Mouse (Mus musculus) lung, embryonic 14.5 days (tissue): Measurements from ENCODE around the gene Adh4. TPM values are rescaled to one million over a fixed set of nuclear protein-coding genes. Genes with fewer than 3 reads are reported as not detected.

Source experiments
- ATAC-seq: fragments of 200-750 bp; cut with Nextera tagmentation; 2 replicates; pipeline ENCODE4 v1.8.0; 2017; ENCODE audit warnings: mild to moderate bottlenecking, moderate TSS enrichment, moderate library complexity; ENCODE audit not compliant: insufficient read depth
- DNase-seq: peaks from one replicate; pipeline ENCODE4 v3.0.0-alpha.2; 2015
- H3K27ac ChIP-seq: fragments of 300-500 bp; sonication (generic); 2 replicates; pipeline ENCODE4 v1.5.1; 2014; ENCODE audit warnings: low read depth, mild to moderate bottlenecking, moderate library complexity
- H3K27me3 ChIP-seq: fragments of 300-500 bp; sonication (generic); 2 replicates; pipeline ENCODE4 v1.6.1; 2014; ENCODE audit warnings: low read length, control low read depth; ENCODE audit not compliant: insufficient read depth
- H3K36me3 ChIP-seq: fragments of 300-500 bp; sonication (generic); 2 replicates; pipeline ENCODE4 v1.6.1; 2014; ENCODE audit warnings: control low read depth; ENCODE audit not compliant: insufficient read depth
- H3K4me1 ChIP-seq: fragments of 300-500 bp; sonication (generic); 2 replicates; pipeline ENCODE4 v1.6.1; 2014; ENCODE audit warnings: antibody characterized with exemption, control low read depth; ENCODE audit not compliant: insufficient read depth
- H3K4me2 ChIP-seq: fragments of 300-500 bp; sonication (generic); 2 replicates; pipeline ENCODE4 v1.6.1; 2014; ENCODE audit warnings: mild to moderate bottlenecking
- H3K4me3 ChIP-seq: fragments of 300-500 bp; sonication (generic); 2 replicates; pipeline ENCODE4 v1.5.1; 2014; ENCODE audit warnings: low read depth, low read length
- H3K9ac ChIP-seq: fragments of 300-500 bp; sonication (generic); 2 replicates; pipeline ENCODE4 v1.6.1; 2014
- H3K9me3 ChIP-seq: fragments of 300-500 bp; sonication (generic); 2 replicates; pipeline ENCODE4 v1.6.1; 2016; ENCODE audit warnings: low read depth, low read length, control low read depth
- CTCF ChIP-seq: IDR thresholded peaks from 2 replicates; pipeline ENCODE4 v1.5.1; 2016; ENCODE audit warnings: antibody characterized with exemption, low read depth
- WGBS: fragments of 180-500 bp; shearing (Covaris S2); extraction: QIAGEN DNeasy Blood & Tissue Kit; methylation state at CpG from one replicate; pipeline ENCODE4 v1.1.7; 2014; 5-methylcytosine and 5-hydroxymethylcytosine counted together
- polyA plus RNA-seq: library from polyadenylated mRNA; unstranded; fragments of >200 nt; fragmentation: Nextera tagmentation; extraction: Ambion mirVana; gene quantifications from 2 replicates; pipeline ENCODE4 v1.2.1, GENCODE M21; 2014

Gene Adh4
- polyA plus RNA-seq, 1 experiment from 2014 or later: not detected

DNA sequence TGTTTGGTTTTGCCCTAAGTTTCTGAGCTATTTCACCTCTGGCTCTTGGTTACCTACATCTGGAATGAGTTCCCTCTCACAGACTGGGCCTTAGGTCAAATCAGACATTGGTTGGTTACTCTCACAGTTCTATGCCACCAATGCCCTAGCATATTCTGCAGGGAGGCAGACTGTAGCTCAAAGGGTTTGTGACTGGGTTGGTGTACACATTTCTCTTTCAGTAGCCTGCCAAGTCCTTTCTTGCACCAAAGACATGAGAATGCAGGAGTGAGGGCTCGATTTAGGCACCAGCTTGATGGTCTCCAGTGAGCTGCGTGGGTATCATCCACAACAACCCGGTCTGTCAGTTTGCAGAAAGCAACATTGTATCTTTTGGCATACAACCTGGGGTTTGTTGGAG lies 10.4 kb upstream of the Adh4 start:
- Histone ChIP-seq H3K9me3 (no peaks in the 10 kb centered on the region), H3K36me3 (no peaks in the 10 kb centered on the region), H3K4me2 (no peak overlapping the region), H3K27ac (peak overlapping the region; percentile 56; the same call in 1 of the 2 replicates), H3K27me3 (no peaks in the 10 kb centered on the region), H3K4me3 (no peak overlapping the region), H3K4me1 (no peaks in the 10 kb centered on the region), H3K9ac (no peak overlapping the region)
- DNase-seq (no peak), ATAC-seq (no peak)
- WGBS: 69% methylated on average over 3 of the region's 3 CpGs
- no peak for TF ChIP-seq CTCF

DNA sequence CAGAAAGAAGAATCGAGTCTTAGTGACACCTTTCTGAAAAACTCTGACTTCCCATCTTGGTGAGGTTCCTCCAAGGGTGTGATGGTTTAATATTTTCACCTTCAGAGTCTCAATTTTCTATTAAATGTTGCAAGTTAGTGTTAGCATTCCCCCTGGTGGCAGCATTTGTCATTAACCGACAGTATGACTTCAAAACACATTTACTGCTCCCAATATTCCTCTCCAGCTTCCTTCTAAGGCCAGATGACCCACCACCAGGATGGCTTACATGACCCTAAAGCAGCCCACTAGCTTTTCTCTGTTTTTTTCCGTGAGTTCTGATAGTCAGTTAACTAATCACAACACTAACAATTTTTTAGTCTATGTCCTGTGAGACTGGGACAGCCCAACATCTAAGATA lies 9.9 kb upstream of the Adh4 start:
- Histone ChIP-seq H3K27me3 (no peaks in the 10 kb centered on the region), H3K9ac (no peak overlapping the region), H3K4me2 (no peak overlapping the region), H3K4me1 (no peaks in the 10 kb centered on the region), H3K9me3 (no peaks in the 10 kb centered on the region), H3K27ac (no peak overlapping the region), H3K4me3 (no peak overlapping the region), H3K36me3 (no peaks in the 10 kb centered on the region)
- peak; percentile 91 for DNase-seq
- 0 out of 2 replicates have a peak, but pooled peaks have one; percentile 45 for ATAC-seq
- peak; percentile 79 for TF ChIP-seq CTCF
- WGBS: 28% methylated on average over 3 of the region's 3 CpGs

DNA sequence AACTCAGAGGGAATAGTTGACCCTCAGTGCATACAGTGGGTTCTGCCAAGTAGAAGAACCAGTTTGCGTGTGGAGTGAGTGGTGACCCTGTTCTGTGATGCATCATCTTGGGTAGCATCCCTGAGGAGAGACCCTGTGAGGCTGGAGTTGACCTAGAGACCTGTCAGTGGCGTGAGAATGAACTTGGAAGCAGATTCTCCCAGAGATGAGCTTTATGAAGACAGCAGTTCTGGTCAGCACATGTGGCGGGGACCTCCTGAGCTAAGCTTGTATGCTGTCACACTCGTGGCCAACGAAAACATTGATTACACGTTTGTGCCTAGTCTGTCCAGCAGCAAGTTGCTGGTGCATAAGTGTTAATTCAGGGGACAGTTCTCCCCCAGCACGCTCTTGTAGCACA lies 9.4 kb upstream of the Adh4 start:
- H3K4me2 ChIP-seq: no peak overlapping the region
- no peak for DNase-seq
- no peaks in the 10 kb centered on the region for H3K9me3 ChIP-seq
- no peak overlapping the region for H3K27ac ChIP-seq
- TF ChIP-seq CTCF: no peak
- H3K9ac ChIP-seq: no peak overlapping the region
- ATAC-seq: no peak
- H3K27me3 ChIP-seq: no peaks in the 10 kb centered on the region
- 77% methylated on average over 7 of the region's 7 CpGs for WGBS
- no peak overlapping the region for H3K4me3 ChIP-seq
- no peaks in the 10 kb centered on the region for H3K4me1 ChIP-seq
- no peaks in the 10 kb centered on the region for H3K36me3 ChIP-seq

DNA sequence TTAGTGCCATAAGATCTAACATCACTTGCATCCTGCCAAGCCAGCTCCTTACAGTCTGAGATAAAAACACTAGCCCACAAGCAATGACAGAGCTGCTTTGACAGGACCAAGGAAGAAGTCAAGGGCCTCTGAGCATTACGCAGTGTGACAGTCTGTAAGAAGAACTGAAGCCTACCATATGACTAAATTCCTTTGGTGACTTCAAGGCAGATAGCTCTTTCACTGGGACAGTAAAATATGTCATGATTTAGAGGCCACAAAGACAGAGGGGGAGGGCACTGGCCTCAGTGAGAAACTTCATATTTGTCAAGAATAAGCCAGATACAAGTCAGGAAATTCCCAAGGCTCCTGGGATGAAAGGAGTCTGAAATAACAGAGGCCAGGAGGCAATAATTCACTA lies 7.3 kb upstream of the Adh4 start:
- H3K27me3 ChIP-seq: no peaks in the 10 kb centered on the region
- H3K27ac ChIP-seq: no peak overlapping the region
- 63% methylated on average over 1 of the region's 1 CpGs for WGBS
- H3K9me3 ChIP-seq: no peaks in the 10 kb centered on the region
- no peak overlapping the region for H3K9ac ChIP-seq
- no peak overlapping the region for H3K4me2 ChIP-seq
- ATAC-seq (peak; percentile 56; the same call in 1 of the 2 replicates), DNase-seq (peak; percentile 27)
- H3K4me1 ChIP-seq: no peaks in the 10 kb centered on the region
- no peaks in the 10 kb centered on the region for H3K36me3 ChIP-seq
- no peak for TF ChIP-seq CTCF
- H3K4me3 ChIP-seq: no peak overlapping the region

DNA sequence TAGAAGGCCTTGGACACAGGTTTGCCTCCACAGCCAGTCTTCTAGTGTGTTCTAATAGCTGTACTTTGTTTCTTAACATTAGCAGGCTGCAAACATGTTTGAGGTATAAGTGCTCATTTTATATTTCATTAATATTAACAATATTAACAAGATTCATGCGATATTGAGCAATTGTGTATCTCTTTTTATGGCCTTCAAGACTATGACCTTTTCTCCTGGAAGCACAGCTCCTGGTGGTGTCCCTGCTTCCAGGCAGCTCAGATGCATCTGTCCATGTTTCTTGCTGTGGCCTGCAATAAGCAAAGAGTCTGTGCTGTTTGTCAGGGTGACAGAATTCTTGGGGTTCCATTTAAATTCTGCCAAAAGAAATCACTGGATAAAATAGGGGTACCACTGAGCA lies 5.7 kb upstream of the Adh4 start:
- 80% methylated on average over 1 of the region's 1 CpGs for WGBS
- Histone ChIP-seq H3K27me3 (no peaks in the 10 kb centered on the region), H3K27ac (no peak overlapping the region), H3K36me3 (no peaks in the 10 kb centered on the region), H3K9ac (no peak overlapping the region), H3K4me2 (no peak overlapping the region), H3K4me3 (no peak overlapping the region), H3K9me3 (no peaks in the 10 kb centered on the region), H3K4me1 (no peaks in the 10 kb centered on the region)
- DNase-seq: no peak
- ATAC-seq: no peak
- no peak for TF ChIP-seq CTCF

DNA sequence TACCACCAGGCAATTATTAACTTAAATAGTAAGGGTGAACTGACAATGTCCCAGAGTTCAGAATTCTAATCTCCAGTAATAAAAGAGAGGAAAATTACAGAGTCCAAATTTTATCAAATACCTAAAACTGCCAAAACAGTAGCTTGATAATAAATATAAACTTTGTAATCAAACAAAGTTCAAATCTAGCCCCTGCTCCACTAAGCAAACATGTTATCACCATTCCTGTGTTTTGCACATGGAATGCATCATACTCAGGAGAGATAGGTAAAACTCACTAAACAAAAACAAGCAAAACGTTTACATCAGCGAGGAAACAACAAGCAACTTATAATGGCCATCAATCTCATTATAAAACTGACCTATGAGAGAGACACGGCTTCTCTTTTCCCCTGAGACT lies 5.1 kb upstream of the Adh4 start:
- DNase-seq (no peak), ATAC-seq (no peak)
- Histone ChIP-seq H3K36me3 (no peaks in the 10 kb centered on the region), H3K9ac (no peak overlapping the region), H3K9me3 (no peaks in the 10 kb centered on the region), H3K27ac (no peak overlapping the region), H3K4me1 (no peaks in the 10 kb centered on the region), H3K27me3 (no peaks in the 10 kb centered on the region), H3K4me2 (no peak overlapping the region), H3K4me3 (no peak overlapping the region)
- 77% methylated on average over 3 of the region's 3 CpGs for WGBS
- TF ChIP-seq CTCF: no peak

DNA sequence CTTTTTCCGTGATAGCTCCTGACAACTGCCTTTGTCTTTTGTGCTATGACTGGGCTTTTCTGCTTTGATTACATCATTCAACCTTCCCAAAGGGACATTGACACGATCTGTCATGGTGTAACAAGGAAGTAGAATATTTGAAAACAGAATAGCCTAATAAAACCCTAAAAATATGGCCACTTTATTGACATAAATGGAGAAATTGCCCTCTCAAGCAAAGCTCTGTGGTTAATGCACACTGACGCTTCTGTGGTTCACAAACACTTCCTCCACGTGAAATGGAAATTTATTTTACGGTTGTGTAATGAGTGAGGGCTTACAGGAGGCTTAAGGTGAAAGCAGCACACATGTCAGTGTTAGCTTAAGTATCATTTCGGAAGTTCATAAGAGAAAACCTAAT lies 4.1 kb downstream of the Adh4 start:
- no peak overlapping the region for H3K4me2 ChIP-seq
- no peaks in the 10 kb centered on the region for H3K4me1 ChIP-seq
- ATAC-seq: no peak
- H3K4me3 ChIP-seq: no peak overlapping the region
- DNase-seq: no peak
- H3K27me3 ChIP-seq: no peaks in the 10 kb centered on the region
- H3K9ac ChIP-seq: no peak overlapping the region
- no peaks in the 10 kb centered on the region for H3K9me3 ChIP-seq
- WGBS: 75% methylated on average over 6 of the region's 6 CpGs
- H3K27ac ChIP-seq: no peak overlapping the region
- TF ChIP-seq CTCF: no peak
- no peaks in the 10 kb centered on the region for H3K36me3 ChIP-seq

DNA sequence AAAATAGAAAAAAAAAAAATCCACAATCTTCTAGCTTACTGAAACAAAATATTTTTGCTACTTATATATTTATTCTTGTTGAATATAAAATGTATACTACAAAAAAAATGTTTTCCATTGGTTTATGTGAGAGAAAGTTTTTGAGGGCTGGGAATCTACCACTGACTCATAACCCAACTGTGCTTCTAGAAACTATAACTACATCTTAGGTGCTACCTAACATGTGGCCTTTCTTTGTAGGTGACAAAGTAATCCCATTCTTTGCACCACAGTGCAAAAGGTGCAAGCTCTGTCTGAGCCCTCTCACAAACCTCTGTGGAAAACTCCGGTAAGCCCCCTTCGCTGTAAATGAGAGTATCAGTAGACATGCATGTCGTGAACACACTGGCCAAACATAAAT lies 5.1 kb downstream of the Adh4 start:
- Histone ChIP-seq H3K36me3 (no peaks in the 10 kb centered on the region), H3K4me2 (no peak overlapping the region), H3K4me1 (no peaks in the 10 kb centered on the region), H3K27ac (no peak overlapping the region), H3K27me3 (no peaks in the 10 kb centered on the region), H3K9me3 (no peaks in the 10 kb centered on the region), H3K9ac (no peak overlapping the region), H3K4me3 (no peak overlapping the region)
- ATAC-seq (no peak), DNase-seq (no peak)
- 85% methylated on average over 3 of the region's 3 CpGs for WGBS
- no peak for TF ChIP-seq CTCF
